Mouse (Mus musculus): ENCODE results near the gene Inafm1.
"Not testable (repeated sequence)": the region's sequence is repeated elsewhere in the genome, so short reads cannot be mapped to it uniquely, and the experiment has no call there.

The Inafm1 gene

DNA sequence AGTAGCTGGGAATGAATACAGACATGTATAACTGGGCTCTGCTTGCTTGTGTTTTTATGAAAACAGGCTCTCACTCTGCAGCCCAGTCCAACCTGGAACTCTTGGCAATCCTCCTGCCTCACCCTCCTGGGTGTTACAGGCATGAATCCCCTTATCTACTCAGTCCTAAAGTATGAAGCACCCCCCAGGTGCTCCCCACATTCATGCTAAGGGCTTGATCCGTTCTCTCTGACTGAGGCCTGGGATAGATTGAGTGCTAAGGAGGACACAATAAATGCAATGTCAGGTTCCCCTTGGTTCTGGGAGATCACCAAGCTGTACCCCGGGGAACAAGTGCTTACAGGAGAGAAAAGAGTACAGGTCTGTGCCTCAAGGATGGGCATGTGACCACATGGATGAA, 24.2 kb upstream of the Inafm1 start:
- DNase-seq (ENCODE audit: low read depth, low spot score): no peak

DNA sequence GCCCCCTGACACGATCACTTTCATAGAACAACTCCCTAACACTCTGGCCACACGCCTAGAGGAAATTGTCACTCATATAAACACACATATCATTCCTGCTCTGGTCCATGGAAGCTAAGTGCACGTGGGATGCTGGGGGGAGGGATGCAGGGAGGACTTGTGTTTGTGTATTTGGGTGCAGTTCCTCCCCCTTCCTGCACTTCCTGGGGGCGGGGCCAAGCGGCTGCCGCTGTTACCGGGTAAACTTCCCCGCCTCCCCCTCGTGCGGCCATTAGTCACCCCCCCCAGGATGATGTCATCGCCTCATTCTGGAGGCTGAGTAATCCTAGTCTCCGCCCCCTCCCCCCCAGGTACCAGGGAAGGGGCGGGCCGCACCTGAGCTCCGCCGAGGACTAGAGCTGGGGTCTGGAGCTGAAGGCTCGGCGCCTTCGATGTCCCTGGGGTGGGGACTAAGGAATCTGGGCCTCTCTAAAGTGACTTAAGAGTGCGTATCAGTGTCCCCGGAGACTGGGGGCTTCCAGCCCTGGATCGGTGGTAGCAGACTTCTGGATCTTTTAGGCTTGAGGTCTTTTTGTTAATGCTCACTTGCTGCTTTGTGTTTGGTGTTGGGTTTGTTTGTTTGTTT, 23.5 kb upstream of the Inafm1 start:
- peak; percentile 76 for DNase-seq (ENCODE audit: low read depth, low spot score)

- no peak for DNase-seq (ENCODE audit: low read depth, low spot score)
Observed at GRCm38 (mm10) chr7:16296146-16296545, 22.7 kb upstream of the Inafm1 start.

DNA sequence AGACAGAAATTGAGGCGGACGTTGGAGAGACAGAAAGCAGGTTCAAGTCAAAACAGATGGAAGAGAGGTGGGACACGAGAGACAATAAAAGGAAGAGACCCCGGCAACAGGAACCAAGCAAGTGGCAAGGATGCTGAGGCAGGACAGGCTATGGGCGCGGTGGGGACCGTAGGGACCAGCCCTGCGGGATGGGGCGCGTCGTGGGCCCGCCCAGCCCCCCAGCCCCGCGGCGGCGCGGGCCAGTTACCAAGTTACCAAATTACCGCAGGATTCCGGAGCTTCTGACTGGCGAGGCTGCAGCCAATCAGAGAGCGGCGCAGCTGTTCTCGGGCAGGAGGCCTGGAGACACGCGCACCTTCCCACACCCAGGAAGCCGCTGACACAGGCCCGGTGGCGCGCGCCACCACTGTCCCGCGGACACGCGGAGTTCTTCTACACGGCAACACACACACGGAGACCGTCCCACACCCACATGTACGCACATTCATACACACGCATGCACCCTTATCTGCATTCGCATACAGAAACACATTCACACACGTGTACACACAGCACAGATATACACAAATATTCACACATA, 22.0 kb upstream of the Inafm1 start:
- DNase-seq (ENCODE audit: low read depth, low spot score): no peak

DNA sequence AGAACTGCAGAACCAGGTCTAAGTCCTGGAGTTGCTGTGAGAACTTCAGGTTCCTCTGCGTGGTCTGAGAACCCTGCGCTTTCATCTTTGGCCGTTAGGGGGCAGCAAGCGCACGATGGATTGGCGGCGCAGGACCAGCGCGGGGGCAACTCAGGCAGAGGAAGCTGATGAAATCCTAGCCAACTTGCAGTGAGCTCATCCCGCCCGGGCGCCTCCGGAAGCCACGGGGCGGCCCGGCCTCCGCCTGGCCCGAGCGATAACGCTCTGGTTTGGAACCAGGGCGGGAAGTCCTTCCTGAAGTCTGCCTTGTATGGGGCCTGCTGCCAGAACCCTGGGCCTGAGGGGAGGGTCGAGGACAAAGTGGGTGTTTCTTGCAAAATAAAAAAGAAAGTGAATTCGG, 21.4 kb upstream of the Inafm1 start:
- DNase-seq (ENCODE audit: low read depth, low spot score): peak; percentile 83

DNA sequence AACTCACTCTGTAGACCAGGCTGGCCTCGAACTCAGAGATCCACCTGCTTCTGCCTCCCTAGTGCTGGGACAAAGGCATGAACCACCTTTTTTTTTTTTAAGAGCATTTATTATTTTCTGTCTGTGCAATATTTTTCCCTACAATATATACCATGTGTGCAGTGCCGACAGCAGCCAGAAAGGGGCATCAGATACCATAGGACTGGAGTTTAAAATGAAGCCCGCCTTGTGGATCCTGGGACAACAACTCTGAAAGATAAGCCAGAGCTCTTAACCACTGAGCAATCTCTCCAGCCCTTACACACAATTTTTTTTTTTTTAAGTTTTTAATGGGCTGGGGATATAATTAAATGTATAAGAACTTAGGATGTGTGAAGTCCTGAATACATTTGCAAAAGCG, 20.9 kb upstream of the Inafm1 start:
- no peak for DNase-seq (ENCODE audit: low read depth, low spot score)

DNA sequence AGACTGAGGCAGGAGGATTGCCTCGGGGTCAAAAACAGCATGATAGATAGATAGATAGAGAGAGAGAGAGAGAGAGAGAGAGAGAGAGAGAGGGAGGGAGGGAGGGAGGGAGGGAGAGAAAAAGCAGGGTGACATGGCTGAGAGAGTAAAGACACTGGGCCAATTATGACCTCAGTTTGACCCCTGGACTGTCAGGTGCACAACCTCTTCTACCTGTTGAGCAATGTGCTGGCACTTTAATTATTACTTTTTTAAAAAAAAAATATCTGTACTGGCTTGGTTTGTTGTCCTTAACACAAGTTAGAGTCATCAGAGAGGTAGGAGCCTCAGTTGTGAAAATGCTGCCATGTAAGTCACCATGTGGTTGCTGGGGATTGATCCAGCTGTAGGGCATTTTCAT, 14.4 kb upstream of the Inafm1 start:
- DNase-seq (ENCODE audit: low read depth, low spot score): no peak

- no peak for DNase-seq (ENCODE audit: low read depth, low spot score)
Observed at GRCm38 (mm10) chr7:16287016-16287415, 13.6 kb upstream of the Inafm1 start.

- DNase-seq (ENCODE audit: low read depth, low spot score): peak; percentile 93
Observed at GRCm38 (mm10) chr7:16286026-16286961, 12.9 kb upstream of the Inafm1 start, which contains the start of gene Ccdc9. Gene Ccdc9 (minus strand): TSS chr7:16286795.

DNA sequence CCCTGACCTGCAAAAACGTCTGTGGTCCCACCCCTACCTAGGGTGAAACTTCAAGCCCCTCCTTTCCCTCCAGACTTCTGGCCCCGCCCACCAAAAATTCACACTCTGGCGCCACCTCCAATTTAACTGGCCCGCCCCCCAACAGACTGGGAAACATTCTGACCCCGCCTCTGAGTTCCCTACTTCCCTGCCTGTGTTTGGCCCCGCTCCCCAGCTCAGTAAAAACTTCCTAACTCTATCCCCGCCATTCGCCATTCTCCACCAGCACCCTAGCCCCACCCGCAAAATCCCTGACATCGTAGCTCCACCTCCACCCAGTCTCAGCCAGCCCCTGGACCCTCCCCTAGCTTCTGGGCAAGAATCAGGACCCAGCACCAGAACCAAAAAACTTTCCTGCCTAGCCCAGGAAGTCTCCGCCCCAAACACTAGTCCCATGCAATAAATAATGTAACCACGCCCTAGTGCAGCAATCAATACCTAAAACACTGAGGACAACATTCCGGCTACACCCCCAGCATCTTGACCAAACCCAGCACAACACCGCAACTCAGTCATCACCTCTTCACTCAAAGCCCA, 12.1 kb upstream of the Inafm1 start:
- no peak for DNase-seq (ENCODE audit: low read depth, low spot score)

GRCm38 (mm10) chr7:16284904-16285303, 11.5 kb upstream of the Inafm1 start:
- DNase-seq (ENCODE audit: low read depth, low spot score): no peak

DNA sequence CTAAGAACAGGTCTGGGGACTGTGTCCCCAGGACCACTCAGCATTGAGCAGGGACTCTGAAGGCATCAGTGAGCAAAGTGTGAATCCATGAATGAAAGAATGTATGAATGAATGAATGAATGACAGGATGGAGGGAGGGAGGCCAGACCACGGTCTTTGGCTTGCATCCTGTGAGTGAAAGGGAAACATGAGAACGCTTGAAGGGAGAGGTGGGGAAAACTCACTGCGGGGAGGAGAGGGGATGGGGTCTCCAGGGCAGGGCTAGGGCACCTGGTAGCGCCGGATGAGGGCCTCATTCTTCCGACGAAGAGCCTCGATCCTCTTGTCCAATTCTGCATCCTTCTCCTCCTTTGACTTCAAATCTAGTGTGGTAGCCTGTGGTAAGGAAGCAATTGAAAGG, 10.6 kb upstream of the Inafm1 start:
- DNase-seq (ENCODE audit: low read depth, low spot score): no peak

DNA sequence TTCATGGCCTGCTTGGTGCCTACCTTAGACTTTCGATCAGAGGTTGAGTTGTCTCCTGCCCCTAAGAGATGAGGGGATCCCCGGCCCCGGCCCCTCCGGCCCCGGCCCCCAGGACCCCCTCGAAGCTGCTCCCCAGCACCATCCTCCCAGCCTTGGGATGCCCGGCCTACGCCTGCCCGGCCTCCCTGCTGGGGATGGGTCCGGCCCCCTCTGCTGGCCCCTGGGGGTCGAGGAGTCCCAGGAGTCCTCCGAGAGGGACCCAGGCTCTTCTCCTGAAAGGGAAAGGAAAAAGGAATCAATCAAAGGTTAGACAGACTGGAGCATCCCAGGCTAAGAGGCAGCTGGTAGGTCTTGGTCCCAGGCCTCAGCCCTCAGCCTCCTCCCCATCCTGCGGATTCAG, 8.9 kb upstream of the Inafm1 start:
- no peak for DNase-seq (ENCODE audit: low read depth, low spot score)

DNA sequence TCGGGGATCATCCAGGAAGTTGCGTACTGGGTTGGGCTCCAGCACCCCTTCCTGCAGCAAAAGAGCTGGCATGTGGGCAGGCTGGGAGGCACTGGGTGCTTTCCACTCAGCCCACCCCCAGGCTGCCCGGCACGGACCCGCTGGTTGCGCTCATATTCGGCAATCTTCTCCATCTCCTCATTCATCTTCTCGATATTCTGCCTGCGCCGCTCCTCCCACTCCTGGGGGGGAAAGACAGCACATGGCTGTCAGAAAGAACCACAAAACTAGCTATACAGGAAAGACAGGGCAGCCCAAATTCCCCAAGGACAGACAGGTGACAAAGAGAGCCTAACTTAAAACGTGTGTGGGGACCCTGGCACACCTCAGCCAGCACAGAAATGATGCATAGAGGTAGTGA, 7.3 kb upstream of the Inafm1 start:
- no peak for DNase-seq (ENCODE audit: low read depth, low spot score)

- DNase-seq (ENCODE audit: low read depth, low spot score): no peak
Observed at GRCm38 (mm10) chr7:16274922-16275890, 1.8 kb upstream of the Inafm1 start.

GRCm38 (mm10) chr7:16273766-16274140, 336 bp upstream of the Inafm1 start:
- no peak for DNase-seq (ENCODE audit: low read depth, low spot score)

GRCm38 (mm10) chr7:16272681-16273080, 736 bp downstream of the Inafm1 start:
- DNase-seq (ENCODE audit: low read depth, low spot score): no peak

DNA sequence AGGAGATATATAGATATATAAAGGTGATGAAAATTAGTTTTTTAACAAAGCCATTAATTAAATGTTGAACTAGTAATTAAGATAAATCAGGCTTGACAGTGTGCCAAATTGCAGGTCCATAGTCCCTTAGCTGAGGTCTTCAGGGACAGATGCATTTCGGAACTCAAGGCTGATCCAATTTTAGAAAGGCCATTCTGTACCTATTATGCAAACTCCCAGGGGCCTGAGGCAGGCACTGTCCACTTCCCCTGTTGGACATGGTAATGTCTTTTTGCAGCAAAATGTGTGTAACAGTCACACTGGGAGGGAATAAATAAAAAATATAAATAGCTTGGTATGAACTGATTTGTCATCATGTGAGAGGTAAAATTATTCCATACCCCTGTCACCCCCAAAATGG, 2.3 kb downstream of the Inafm1 start:
- DNase-seq (ENCODE audit: low read depth, low spot score): no peak

GRCm38 (mm10) chr7:16266593-16266992, 6.8 kb downstream of the Inafm1 start:
- DNase-seq (ENCODE audit: low read depth, low spot score): not testable (repeated sequence)

- no peak for DNase-seq (ENCODE audit: low read depth, low spot score)
Observed at GRCm38 (mm10) chr7:16265856-16266255, 7.6 kb downstream of the Inafm1 start.

- DNase-seq (ENCODE audit: low read depth, low spot score): no peak
Observed at GRCm38 (mm10) chr7:16263843-16264242, 9.6 kb downstream of the Inafm1 start.

All from WW6 (cell line).